Mouse (Mus musculus): ENCODE data around the gene Spdye4c. TPM values are rescaled to one million over a fixed set of nuclear protein-coding genes. Genes with fewer than 3 reads are reported as not detected.

The Spdye4c gene
- total RNA-seq, 2 experiments from 2014 or later, result not detected

DNA sequence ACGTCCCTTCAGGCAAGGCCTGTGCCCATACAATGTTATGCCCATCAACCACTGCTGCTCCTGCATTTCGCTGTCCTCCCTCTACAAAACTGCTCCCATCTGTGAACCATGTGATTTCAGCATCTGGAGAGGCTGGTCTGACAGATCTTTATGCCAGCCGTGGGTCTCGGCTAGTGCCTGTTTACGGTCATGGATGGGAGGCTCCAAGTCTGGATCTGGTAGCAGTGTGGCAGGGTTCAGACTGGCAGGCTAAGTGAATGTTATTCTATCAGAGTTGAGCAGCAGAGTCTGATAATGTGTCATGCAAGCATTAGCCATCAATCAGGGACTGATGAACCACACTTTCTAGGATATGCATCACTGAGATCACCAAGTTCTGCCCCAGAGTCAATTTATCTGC is 8.1 kb upstream of the Spdye4c start:
- intact Hi-C loops (cut with DNase I; ENCODE audit: low total_unique reads), result no loop called here
- no peak for DNase-seq

DNA sequence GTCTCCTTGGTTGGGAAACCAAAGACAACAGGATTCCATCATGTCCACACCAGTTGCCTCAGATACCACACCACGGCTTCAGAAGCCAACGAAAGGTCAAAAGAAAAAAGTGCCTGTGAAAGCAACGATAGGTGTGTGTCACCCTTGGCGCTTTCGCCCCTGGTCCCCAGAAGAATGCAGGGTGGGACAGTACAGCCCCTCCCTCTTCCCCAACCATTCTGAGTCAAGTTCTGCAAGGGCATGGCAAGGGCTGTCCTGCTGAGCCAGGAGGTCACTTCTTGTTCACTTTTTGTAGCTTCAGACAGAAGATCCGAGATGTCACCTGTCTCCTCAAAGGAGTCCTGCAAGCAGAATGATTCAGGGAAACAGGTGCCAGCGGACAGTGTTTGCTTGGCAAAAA is 1.3 kb downstream of the Spdye4c start:
- no peak for DNase-seq
- intact Hi-C loops (cut with DNase I; ENCODE audit: low total_unique reads), result no loop called here

DNA sequence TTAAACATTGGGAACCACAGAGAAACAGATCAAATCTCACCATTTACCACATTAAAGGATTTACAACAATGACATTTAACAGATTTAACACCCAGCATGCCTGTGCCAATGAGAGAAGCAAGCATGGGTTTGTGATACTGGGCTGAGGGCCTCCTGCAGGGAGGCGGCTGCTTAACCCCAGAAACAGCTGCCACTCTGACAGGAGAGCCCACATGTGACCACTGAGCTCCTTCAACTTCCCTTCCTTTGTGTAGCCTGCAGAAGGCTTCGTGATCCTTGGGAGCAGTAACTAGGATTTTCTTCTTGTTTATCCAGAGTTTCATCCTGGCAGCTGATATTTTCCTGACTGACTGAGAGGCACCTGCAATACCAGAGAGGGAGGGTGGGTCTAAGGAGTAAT is 10.5 kb downstream of the Spdye4c start:
- no peak for DNase-seq
- intact Hi-C loops (cut with DNase I; ENCODE audit: low total_unique reads), result no loop called here

DNA sequence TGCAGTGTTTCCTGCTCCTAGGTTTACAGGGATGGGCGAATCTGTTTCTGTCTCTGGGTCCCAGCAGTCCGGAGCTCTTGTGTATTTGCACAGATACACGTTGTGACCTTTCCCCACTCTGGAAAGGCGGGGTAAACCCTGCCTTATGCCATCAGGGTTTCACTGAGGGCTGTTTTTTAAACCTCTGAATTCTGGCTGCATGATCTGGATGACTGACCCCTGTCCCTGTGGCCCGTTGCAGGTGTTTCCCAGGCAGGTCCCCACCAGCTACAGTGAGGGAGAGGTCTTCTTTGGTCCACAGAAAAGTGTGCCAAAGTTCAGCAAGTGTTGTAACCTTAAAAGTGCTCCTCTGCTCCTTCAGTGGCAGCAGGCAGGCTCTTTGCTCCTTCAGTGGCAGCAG is 18.3 kb downstream of the Spdye4c start:
- intact Hi-C loops (cut with DNase I; ENCODE audit: low total_unique reads), result no loop called here

DNA sequence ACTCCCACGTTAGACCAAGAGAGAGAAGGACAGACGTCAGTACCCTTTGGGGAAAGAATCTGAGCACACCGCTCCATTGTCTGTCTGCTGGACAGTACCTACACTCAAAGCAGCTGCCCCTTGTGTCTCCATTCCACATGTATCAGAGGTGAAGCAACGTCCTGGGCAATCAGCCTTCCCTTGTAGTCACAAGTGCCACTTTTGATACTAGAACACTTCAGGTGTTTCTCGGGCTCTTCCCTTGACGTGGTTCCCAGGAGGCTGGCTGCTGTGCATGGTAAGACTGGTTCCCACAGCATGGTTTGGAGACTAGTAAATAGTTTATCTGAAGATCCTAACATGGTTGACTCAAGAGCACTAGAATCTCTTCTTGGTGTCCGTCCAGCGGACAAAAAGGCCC is 20.2 kb downstream of the Spdye4c start:
- no peak for DNase-seq
- intact Hi-C loops (cut with DNase I; ENCODE audit: low total_unique reads), result no loop called here

More for the DNA sequence above, 18.3 kb downstream of the Spdye4c start:
- DNase-seq, result no peak

DNA sequence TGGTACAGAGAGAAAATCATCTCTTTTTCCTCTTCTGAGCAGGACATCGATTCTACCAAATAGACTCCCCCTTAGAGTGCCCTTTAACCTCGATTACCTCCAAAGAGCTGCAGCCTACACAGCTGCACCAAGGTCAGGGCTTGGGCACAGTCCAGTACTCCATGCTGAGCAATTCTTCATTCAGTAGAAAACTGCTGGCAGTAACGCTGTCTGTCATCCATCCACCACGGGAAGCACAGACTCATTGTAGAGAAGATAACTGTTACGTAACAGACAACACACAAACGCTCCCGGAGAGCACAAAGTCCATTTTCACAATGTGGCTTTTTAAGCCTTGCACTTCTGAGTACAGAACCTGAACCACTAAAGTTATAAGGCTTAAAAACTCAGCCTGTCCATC is 21.3 kb downstream of the Spdye4c start:
- intact Hi-C loops (cut with DNase I; ENCODE audit: low total_unique reads), result no loop called here
- no peak for DNase-seq

DNA sequence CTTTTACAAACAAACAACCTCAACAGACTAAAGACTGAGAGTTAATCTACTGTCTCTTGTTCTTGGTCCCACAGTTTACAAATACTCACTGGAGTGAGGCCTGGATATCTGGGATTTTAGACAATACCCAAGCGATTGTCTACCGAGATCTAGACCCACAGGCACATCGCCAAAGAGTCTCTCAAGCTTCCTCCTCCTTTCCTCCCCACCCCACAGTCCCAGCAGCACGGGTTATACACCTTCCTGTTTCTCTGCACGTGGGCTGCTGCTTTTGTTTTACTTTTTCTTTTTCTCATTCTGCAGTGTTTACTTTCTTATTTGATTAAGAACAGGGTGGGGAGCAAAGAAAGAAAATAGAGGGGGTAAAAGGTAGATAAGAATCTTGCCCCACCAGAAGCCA is 22.4 kb downstream of the Spdye4c start:
- DNase-seq, result no peak
- intact Hi-C loops (cut with DNase I; ENCODE audit: low total_unique reads), result no loop called here

DNA sequence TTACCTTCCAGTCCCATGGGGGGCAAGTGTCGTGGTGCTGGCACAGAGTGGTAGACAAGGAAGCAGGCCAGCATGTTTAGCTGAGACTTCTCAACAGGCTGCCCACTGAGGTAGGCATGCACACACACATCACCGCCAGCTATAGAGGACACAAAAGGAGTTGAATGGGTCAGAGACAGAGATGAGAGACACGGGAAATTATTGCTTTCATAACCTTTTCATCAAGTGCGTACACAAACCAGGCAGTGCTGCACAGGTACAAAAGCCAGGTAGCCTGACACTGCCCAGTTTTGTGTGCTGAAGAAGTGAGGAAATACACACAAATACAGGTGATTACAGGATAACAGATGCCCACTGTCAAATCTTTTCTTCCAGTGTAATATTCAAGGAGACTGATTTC is 24.4 kb downstream of the Spdye4c start:
- intact Hi-C loops (cut with DNase I; ENCODE audit: low total_unique reads), result no loop called here
- DNase-seq, result no peak

DNA sequence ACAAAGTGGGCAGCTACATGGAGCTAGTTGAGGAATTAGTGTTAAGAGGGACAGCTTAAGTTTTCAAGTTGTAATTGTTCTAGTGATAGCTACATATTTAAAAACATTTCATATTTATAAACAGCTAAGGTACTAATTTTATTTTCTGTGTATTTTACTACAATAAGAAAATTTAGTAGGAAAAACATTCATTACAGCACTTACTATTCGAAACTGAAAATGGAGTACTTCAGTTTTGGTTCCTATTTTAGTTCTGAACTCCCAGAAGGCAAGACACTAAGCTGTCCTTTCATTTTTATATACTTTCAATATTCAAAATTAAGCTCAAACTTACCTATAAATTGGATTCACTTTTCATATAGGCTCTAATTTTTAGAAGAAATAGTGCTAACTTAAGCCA is 29.6 kb downstream of the Spdye4c start:
- intact Hi-C loops (cut with DNase I; ENCODE audit: low total_unique reads), result no loop called here
- no peak for DNase-seq

Other genes with a start within 250 kb of the Spdye4c start
- gene Anapc1, start 96.2 kb downstream of the Spdye4c start, total RNA-seq (2021), result 10 to 100 TPM; 32.2 to 32.7 TPM
- gene Mertk, start 107.7 kb downstream of the Spdye4c start, total RNA-seq (2021), result 1 to 10 TPM; 3.6 to 5.0 TPM
- gene Tmem87b, start 226.9 kb downstream of the Spdye4c start, total RNA-seq (2021), result 10 to 100 TPM; 13.0 to 13.3 TPM